Comparison of ENCODE assay signal across 16 mouse cellular contexts in genomic region chr17:68422663-68423498, GRCm38 (mm10).
A peak's percentile ranks its signal among the peaks of the same experiment; 100 is the strongest.
DNase-seq lines count a peak whose midpoint lies in the region; ATAC-seq and TF ChIP-seq lines count a peak whose summit lies in the region.
"Had no signal": no experiment of that assay in that cellular context is flagged by ENCODE, and none has a peak within 500 bp of the region (broad histone marks: within the 10 kb centered on the region; RNA-seq: fewer than 3 reads in every experiment).

No protein-coding gene starts in this region.

- no peak for DNase-seq in forebrain, embryonic 10.5 days (ENCODE audit: extremely low spot score, low spot score)
- DNase-seq in left cerebral cortex, adult 2 months (ENCODE audit: extremely low spot score in 1 of 2, low spot score in 2 of 2): no peak
- DNase-seq in left cerebral cortex, postnatal 36 days (ENCODE audit: low spot score in 2 of 2): no peak
- peak; percentile 76 for DNase-seq in brain, embryonic 14.5 days (ENCODE audit: low read depth)
- DNase-seq in layer of hippocampus, postnatal 10 days (ENCODE audit: low spot score in 2 of 2): peak; percentile 8 to 24
- DNase-seq in B cell, adult 2 months: no peak
- no peak for DNase-seq in embryo, embryonic 10.5 days (ENCODE audit: low spot score)
- DNase-seq: adrenal gland, postnatal 14 days; gastrocnemius, postnatal 10 days; heart, postnatal 4 days; spleen, adult 18-20 months had no signal

- H3K9ac ChIP-seq in forebrain, embryonic 13.5 days: no peak overlapping the region
- H3K9ac ChIP-seq: limb, embryonic 12.5 days had no signal

- intact Hi-C loops in left cerebral cortex, adult 2 months (cut with DNase I): no loop called here
- intact Hi-C loops in left cerebral cortex, postnatal 36 days (cut with DNase I): loop anchor here (10.0 kb wide), 1 partner anchor 412 kb away; no protein-coding TSS in a partner anchor

- H3K4me3 ChIP-seq in forebrain, embryonic 13.5 days: no peak overlapping the region
- H3K4me3 ChIP-seq in forebrain, embryonic 10.5 days: no peak overlapping the region
- H3K4me3 ChIP-seq in left cerebral cortex, adult 2 months: no peak overlapping the region
- H3K4me3 ChIP-seq: limb, embryonic 12.5 days; myocyte had no signal

- peak overlapping the region; percentile 25; the same call in 1 of the 2 replicates for H3K27ac ChIP-seq in forebrain, embryonic 13.5 days
- H3K27ac ChIP-seq in forebrain, embryonic 10.5 days: no peak overlapping the region
- H3K27ac ChIP-seq in left cerebral cortex, adult 2 months: 0 out of 2 replicates have a peak overlapping the region, but pooled peaks have one; percentile 21
- H3K27ac ChIP-seq: limb, embryonic 12.5 days; stomach, postnatal 0 days had no signal

- TF ChIP-seq POLR2A in brain, embryonic 14.5 days (IDR thresholded peaks at IDR 0.05; ENCODE audit: borderline replicate concordance, extremely low read depth, insufficient read depth, insufficient read length, poor library complexity, severe bottlenecking): no peak

- no peak overlapping the region for H3K4me2 ChIP-seq in forebrain, embryonic 13.5 days
- H3K4me2 ChIP-seq: heart, embryonic 11.5 days; limb, embryonic 12.5 days had no signal

- no peak for TF ChIP-seq CTCF in left cerebral cortex, adult 2 months (IDR thresholded peaks at IDR 0.05)
- TF ChIP-seq CTCF in brain, embryonic 14.5 days (IDR thresholded peaks at IDR 0.05; ENCODE audit: borderline replicate concordance, extremely low read depth, insufficient read depth, insufficient read length): no peak

- H3K27me3 ChIP-seq in forebrain, embryonic 13.5 days: no peaks in the 10 kb centered on the region
- no peaks in the 10 kb centered on the region for H3K27me3 ChIP-seq in forebrain, embryonic 10.5 days (ENCODE audit: poor library complexity, severe bottlenecking)
- H3K27me3 ChIP-seq: limb, embryonic 12.5 days had no signal

- H3K9me3 ChIP-seq in forebrain, embryonic 13.5 days (replicated peaks): no peaks in the 10 kb centered on the region
- no peaks in the 10 kb centered on the region for H3K9me3 ChIP-seq in forebrain, embryonic 10.5 days
- H3K9me3 ChIP-seq: limb, embryonic 12.5 days had no signal

- WGBS in forebrain, embryonic 13.5 days: 66% methylated on average over 12 of the region's 12 CpGs
- WGBS in forebrain, embryonic 10.5 days: 81% methylated on average over 12 of the region's 12 CpGs

- H3K4me1 ChIP-seq in forebrain, embryonic 13.5 days: no peaks in the 10 kb centered on the region
- H3K4me1 ChIP-seq in forebrain, embryonic 10.5 days: no peaks in the 10 kb centered on the region

- no peaks in the 10 kb centered on the region for H3K36me3 ChIP-seq in forebrain, embryonic 13.5 days (ENCODE audit: poor library complexity, severe bottlenecking)
- H3K36me3 ChIP-seq in forebrain, embryonic 10.5 days (replicated peaks): no peaks in the 10 kb centered on the region
- H3K36me3 ChIP-seq: limb, embryonic 12.5 days had no signal

- peak; percentile 78 for ATAC-seq in forebrain, embryonic 13.5 days

Comparison
In these comparisons a context has a peak if more than half of its experiments do, and no peak if none do; other contexts are left out.
1. DNase-seq: peak in brain, embryonic 14.5 days (single experiment) and layer of hippocampus, postnatal 10 days (2 of 2); none in forebrain, embryonic 10.5 days (single experiment), left cerebral cortex, adult 2 months (0 of 2), left cerebral cortex, postnatal 36 days (0 of 2), B cell, adult 2 months (0 of 2) and embryo, embryonic 10.5 days (single experiment).